Mouse (Mus musculus): ENCODE data around the gene Slc10a1. TPM values are rescaled to one million over a fixed set of nuclear protein-coding genes. Genes with fewer than 3 reads are reported as not detected.
"Not testable (repeated sequence)": the region's sequence is repeated elsewhere in the genome, so short reads cannot be mapped to it uniquely, and the experiment has no call there.

Gene Slc10a1
- total and polyA plus RNA-seq, 2 experiments from 2014 or later: not detected

DNA sequence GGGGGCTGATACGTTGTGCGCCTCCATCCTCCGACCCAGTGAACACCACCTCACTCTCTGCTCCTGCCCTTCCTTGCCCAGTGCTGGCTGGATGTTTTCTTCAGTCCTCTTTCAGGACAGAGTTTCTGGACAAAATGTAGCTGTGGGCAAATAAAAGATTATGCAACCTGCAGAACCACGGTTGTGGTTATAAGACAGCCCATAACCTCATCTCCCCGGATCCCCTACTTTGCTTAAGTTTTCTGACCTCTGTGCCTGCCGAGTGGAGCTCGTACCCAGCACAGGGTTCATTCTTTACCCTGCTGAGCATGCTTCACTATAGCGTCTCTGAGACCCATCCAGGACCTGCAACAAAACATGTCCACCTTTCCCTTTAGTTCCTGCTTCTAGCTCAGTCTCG is 587 bp downstream of the Slc10a1 start:
- ATAC-seq (no peak), DNase-seq (no peak)
- H3K4me1 ChIP-seq (ENCODE audit: insufficient read depth): no peaks in the 10 kb centered on the region
- WGBS: 91% methylated on average over 9 of the region's 9 CpGs
- H3K36me3 ChIP-seq (ENCODE audit: insufficient read depth): no peaks in the 10 kb centered on the region
- no peaks in the 10 kb centered on the region for H3K27me3 ChIP-seq (ENCODE audit: insufficient read depth, low read length)
- TF ChIP-seq CTCF (IDR thresholded peaks at IDR 0.05; ENCODE audit: low read depth): no peak
- no peaks in the 10 kb centered on the region for H3K9me3 ChIP-seq (ENCODE audit: low read length)
- no peak overlapping the region for H3K4me3 ChIP-seq (ENCODE audit: low read depth, low read length)
- H3K27ac ChIP-seq (ENCODE audit: low read depth, low read length): no peak overlapping the region
- H3K4me2 ChIP-seq (ENCODE audit: low read depth): no peak overlapping the region
- H3K9ac ChIP-seq: no peak overlapping the region

GRCm38 (mm10) chr12:80966059-80966838 is 2.3 kb downstream of the Slc10a1 start:
- DNase-seq: no peak
- 82% methylated on average over 11 of the region's 11 CpGs for WGBS
- no peak for ATAC-seq

GRCm38 (mm10) chr12:80962566-80962965 is 5.9 kb downstream of the Slc10a1 start:
- no peaks in the 10 kb centered on the region for H3K4me1 ChIP-seq (ENCODE audit: insufficient read depth)
- H3K27me3 ChIP-seq (ENCODE audit: insufficient read depth, low read length): no peaks in the 10 kb centered on the region
- DNase-seq (no peak), ATAC-seq (no peak)
- no peak for TF ChIP-seq CTCF (IDR thresholded peaks at IDR 0.05; ENCODE audit: low read depth)
- no peak overlapping the region for H3K27ac ChIP-seq (ENCODE audit: low read depth, low read length)
- 83% methylated on average over 4 of the region's 4 CpGs for WGBS
- H3K9ac ChIP-seq: no peak overlapping the region
- H3K36me3 ChIP-seq (ENCODE audit: insufficient read depth): 0 out of 2 replicates have a peak, but pooled peaks cover 18% of the 10 kb centered on the region
- no peaks in the 10 kb centered on the region for H3K9me3 ChIP-seq (ENCODE audit: low read length)
- no peak overlapping the region for H3K4me3 ChIP-seq (ENCODE audit: low read depth, low read length)
- H3K4me2 ChIP-seq (ENCODE audit: low read depth): no peak overlapping the region

More at GRCm38 (mm10) chr12:80966059-80966838, 2.3 kb downstream of the Slc10a1 start:
- Histone ChIP-seq H3K4me3 (ENCODE audit: low read depth, low read length) (no peak overlapping the region), H3K36me3 (ENCODE audit: insufficient read depth) (0 out of 2 replicates have a peak, but pooled peaks cover 4% of the 10 kb centered on the region), H3K27ac (ENCODE audit: low read depth, low read length) (no peak overlapping the region), H3K27me3 (ENCODE audit: insufficient read depth, low read length) (no peaks in the 10 kb centered on the region), H3K9me3 (ENCODE audit: low read length) (no peaks in the 10 kb centered on the region), H3K4me1 (ENCODE audit: insufficient read depth) (no peaks in the 10 kb centered on the region), H3K9ac (no peak overlapping the region), H3K4me2 (ENCODE audit: low read depth) (no peak overlapping the region)
- no peak for TF ChIP-seq CTCF (IDR thresholded peaks at IDR 0.05; ENCODE audit: low read depth)

DNA sequence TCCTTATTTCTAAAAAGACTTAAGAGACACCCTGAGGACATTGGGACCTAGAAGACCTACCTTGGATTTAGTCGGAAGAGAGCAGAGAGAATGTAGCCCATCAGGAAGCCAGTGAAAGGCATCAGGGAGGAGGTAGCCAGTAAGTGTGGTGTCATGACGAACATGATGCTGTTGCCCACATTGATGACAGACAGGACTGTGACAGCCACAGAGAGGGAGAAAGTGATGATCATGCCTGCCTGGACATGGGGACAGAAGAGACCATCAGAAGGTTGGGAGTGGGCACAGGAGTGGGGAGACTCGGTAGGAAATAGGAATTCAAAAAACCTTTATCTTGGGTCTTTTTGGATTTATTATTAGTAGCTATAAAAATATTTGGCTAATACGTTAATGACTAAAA is 10.5 kb downstream of the Slc10a1 start:
- H3K4me2 ChIP-seq (ENCODE audit: low read depth): no peak overlapping the region
- no peak overlapping the region for H3K27ac ChIP-seq (ENCODE audit: low read depth, low read length)
- DNase-seq (no peak), ATAC-seq (no peak)
- no peak overlapping the region for H3K9ac ChIP-seq
- WGBS: 87% methylated on average over 4 of the region's 4 CpGs
- H3K36me3 ChIP-seq (ENCODE audit: insufficient read depth): peaks cover 58% of the 10 kb centered on the region
- H3K9me3 ChIP-seq (ENCODE audit: low read length): no peaks in the 10 kb centered on the region
- no peaks in the 10 kb centered on the region for H3K27me3 ChIP-seq (ENCODE audit: insufficient read depth, low read length)
- no peak for TF ChIP-seq CTCF (IDR thresholded peaks at IDR 0.05; ENCODE audit: low read depth)
- no peaks in the 10 kb centered on the region for H3K4me1 ChIP-seq (ENCODE audit: insufficient read depth)
- H3K4me3 ChIP-seq (ENCODE audit: low read depth, low read length): no peak overlapping the region

- H3K27me3 ChIP-seq (ENCODE audit: insufficient read depth, low read length): no peaks in the 10 kb centered on the region
- H3K9me3 ChIP-seq (ENCODE audit: low read length): no peaks in the 10 kb centered on the region
- ATAC-seq (no peak), DNase-seq (no peak)
- TF ChIP-seq CTCF (IDR thresholded peaks at IDR 0.05; ENCODE audit: low read depth): no peak
- no peak overlapping the region for H3K4me3 ChIP-seq (ENCODE audit: low read depth, low read length)
- no peak overlapping the region for H3K9ac ChIP-seq
- H3K36me3 ChIP-seq (ENCODE audit: insufficient read depth): peaks cover 69% of the 10 kb centered on the region
- no peaks in the 10 kb centered on the region for H3K4me1 ChIP-seq (ENCODE audit: insufficient read depth)
- no peak overlapping the region for H3K4me2 ChIP-seq (ENCODE audit: low read depth)
- WGBS: 84% methylated on average over 3 of the region's 3 CpGs
- H3K27ac ChIP-seq (ENCODE audit: low read depth, low read length): no peak overlapping the region
These were observed 12.5 kb downstream of the Slc10a1 start for GRCm38 (mm10) chr12:80956039-80956438.

GRCm38 (mm10) chr12:80952526-80952925 is 16.0 kb downstream of the Slc10a1 start:
- Histone ChIP-seq H3K9me3 (ENCODE audit: low read length) (no peaks in the 10 kb centered on the region), H3K4me1 (ENCODE audit: insufficient read depth) (no peaks in the 10 kb centered on the region), H3K36me3 (ENCODE audit: insufficient read depth) (peaks cover 79% of the 10 kb centered on the region), H3K4me2 (ENCODE audit: low read depth) (no peak overlapping the region), H3K9ac (no peak overlapping the region), H3K4me3 (ENCODE audit: low read depth, low read length) (no peak overlapping the region), H3K27ac (ENCODE audit: low read depth, low read length) (no peak overlapping the region), H3K27me3 (ENCODE audit: insufficient read depth, low read length) (no peaks in the 10 kb centered on the region)
- ATAC-seq (no peak), DNase-seq (no peak)
- 92% methylated on average over 1 of the region's 1 CpGs for WGBS
- no peak for TF ChIP-seq CTCF (IDR thresholded peaks at IDR 0.05; ENCODE audit: low read depth)

GRCm38 (mm10) chr12:80951640-80952219 is 16.8 kb downstream of the Slc10a1 start:
- no peaks in the 10 kb centered on the region for H3K4me1 ChIP-seq (ENCODE audit: insufficient read depth)
- ATAC-seq: no peak
- H3K36me3 ChIP-seq (ENCODE audit: insufficient read depth): peaks cover 76% of the 10 kb centered on the region
- DNase-seq: no peak
- H3K9ac ChIP-seq: no peak overlapping the region
- no peak for TF ChIP-seq CTCF (IDR thresholded peaks at IDR 0.05; ENCODE audit: low read depth)
- H3K27ac ChIP-seq (ENCODE audit: low read depth, low read length): no peak overlapping the region
- H3K9me3 ChIP-seq (ENCODE audit: low read length): no peaks in the 10 kb centered on the region
- H3K4me2 ChIP-seq (ENCODE audit: low read depth): no peak overlapping the region
- no peaks in the 10 kb centered on the region for H3K27me3 ChIP-seq (ENCODE audit: insufficient read depth, low read length)
- WGBS: 97% methylated on average over 3 of the region's 3 CpGs
- no peak overlapping the region for H3K4me3 ChIP-seq (ENCODE audit: low read depth, low read length)

DNA sequence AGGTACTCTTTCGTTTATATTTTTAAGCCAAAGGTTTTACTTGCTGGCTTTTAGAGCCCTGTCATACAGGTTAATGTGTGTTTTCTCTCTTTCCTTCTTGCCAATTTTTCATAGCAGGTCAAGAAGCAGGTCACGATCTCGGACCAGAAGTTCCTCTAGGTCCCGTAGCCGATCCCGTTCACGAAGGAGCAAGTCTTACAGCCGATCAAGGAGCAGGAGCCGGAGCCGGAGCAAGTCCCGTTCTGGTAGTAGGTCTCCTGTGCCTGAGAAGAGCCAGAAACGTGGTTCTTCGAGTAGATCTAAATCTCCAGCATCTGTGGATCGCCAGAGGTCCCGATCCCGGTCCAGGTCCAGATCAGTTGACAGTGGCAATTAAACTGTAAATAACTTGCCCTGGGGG is 18.9 kb downstream of the Slc10a1 start:
- WGBS: 94% methylated on average over 15 of the region's 16 CpGs
- not testable (repeated sequence) for H3K27ac ChIP-seq (ENCODE audit: low read depth, low read length); H3K27me3 ChIP-seq (ENCODE audit: insufficient read depth, low read length)

More for the DNA sequence above, 18.9 kb downstream of the Slc10a1 start:
- not testable (repeated sequence) for H3K4me1 ChIP-seq (ENCODE audit: insufficient read depth); ATAC-seq; H3K4me3 ChIP-seq (ENCODE audit: low read depth, low read length); H3K9ac ChIP-seq; DNase-seq; H3K9me3 ChIP-seq (ENCODE audit: low read length); H3K4me2 ChIP-seq (ENCODE audit: low read depth)
- peaks cover 61% of the 10 kb centered on the region for H3K36me3 ChIP-seq (ENCODE audit: insufficient read depth)

Measured in forebrain, postnatal 0 days (tissue).